Mouse (Mus musculus) kidney, postnatal 4 days (tissue): ENCODE results near the gene Olfr164.

Experiments
- DNase-seq, 2 experiments: peaks; one replicate each; pipeline ENCODE4 v3.0.0; 2021; ENCODE audit warnings: mixed read lengths in 2 of 2

The Olfr164 gene

DNA sequence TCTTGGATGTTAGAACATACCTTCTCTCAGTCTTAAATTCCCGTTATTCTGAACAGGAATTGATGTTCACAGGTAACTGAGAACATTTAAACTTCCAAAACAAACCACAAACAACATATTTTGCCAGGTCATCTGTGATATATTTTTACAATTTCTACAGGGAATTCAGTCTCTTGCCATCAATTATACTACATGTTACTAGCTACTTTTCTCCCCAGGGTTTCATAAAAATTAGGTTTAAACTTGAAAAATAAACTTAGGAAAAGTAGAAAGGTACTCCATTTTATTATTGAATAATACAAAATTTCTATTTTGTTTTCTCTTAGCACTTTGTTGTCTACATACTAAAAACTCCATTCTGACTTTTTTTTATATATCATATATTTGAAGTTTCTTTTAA lies at the start of gene Olfr164:
TSS of gene Olfr164 (minus strand) at position 101 of the 400 bp plus-strand sequence.
- DNase-seq: no peak

DNA sequence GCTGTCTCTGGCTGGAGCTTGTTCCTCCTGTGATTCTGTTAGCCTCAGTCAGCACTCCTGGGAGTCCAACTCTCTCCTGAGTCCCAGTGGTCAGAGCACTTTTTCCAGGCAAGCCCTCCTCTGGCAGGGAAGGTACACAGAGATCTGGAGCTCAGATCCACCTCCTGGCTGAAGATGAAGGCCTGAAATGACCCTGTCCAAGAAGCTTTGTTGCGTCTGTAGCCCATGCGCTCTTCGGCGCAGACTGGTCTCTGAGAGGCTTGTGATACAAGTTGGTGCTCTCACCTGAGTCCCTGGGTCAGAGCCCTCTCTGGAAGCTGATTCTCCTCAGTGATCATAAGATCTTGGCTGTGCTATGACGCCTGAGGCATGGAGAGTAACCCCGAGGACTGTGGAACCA lies 35.2 kb upstream of the Olfr164 start:
- DNase-seq: no peak

DNA sequence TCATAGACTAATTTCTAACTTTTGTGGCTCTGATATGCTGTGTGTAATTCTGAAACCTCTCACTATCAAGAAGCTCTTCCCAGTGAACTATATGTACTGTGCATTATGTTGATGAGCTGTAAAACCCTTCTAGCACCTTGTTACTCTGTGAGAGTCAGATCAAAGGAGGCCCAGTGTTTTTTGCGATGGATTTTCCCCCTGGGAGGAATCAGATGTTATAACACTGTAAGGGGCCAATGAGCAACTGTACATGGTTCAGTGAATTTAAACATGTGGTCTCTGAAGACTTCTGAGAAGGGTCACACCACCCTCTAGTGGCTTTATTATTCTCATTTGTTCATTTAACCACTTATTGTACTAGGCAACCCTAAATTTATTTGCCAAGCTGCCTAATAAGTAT lies 50.6 kb downstream of the Olfr164 start:
- no peak for DNase-seq

DNA sequence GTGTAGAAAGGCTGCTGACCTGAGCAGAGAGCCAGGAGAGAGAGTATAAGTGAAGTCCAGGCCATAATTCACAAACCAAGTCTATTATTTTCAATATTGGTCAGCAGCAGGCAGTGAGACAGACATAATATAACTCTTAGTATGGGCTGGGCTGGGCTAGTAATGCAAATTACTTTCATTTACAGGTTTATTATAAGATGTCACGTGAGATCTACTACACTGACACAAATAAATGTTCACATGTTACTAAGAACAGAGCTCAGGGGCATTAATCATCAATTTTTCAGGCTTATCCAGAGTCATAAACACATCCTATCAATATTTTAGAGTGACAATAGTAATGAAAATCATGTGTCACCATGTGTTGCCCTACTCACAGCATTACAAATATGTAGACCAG lies 53.1 kb downstream of the Olfr164 start:
- DNase-seq: no peak

DNA sequence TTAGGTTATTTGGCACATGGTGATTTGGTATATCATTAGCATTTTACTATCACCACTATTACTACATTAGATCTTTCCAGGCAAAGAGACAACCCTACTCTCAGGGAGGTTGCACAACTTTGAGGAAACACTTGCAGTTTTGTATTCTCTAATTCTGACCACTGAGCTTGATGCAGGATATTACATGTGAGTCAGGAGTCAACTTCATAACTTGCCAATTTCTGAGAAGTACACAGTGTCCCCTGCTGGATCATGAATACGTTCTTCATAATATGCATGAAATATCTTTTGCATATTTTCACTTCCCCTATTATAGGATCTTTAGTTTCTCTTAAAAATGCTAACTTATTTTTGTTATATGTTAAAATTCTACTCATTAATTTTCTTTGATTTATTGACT lies 68.0 kb downstream of the Olfr164 start:
- no peak for DNase-seq

DNA sequence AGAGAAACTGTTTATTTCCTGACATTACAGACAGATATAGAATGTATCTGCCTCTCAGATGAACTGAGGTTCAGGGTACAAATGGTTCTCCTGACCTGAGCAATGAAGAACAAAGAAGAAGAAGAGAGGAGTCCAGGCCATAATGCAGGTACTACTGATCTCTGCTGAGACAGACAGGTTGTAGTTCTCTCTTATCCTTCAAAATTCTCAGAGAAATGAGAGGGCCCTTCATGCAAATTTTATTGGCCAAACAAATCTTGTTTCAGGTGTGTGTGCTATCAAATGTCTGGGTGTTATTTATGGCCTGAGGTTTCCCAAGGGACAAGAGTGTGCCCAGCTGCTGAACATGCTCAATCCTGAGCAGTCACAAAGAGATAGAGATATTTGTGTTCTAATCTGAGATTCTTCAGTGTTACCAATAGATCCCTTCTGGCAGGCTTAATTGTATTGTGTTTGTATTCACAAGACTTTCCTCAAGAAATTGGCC lies 72.3 kb downstream of the Olfr164 start:
- DNase-seq: no peak

- DNase-seq: no peak
Observed at GRCm38 (mm10) chr16:19240792-19241538, 72.9 kb downstream of the Olfr164 start.

- DNase-seq: no peak
Observed at GRCm38 (mm10) chr16:19236719-19237118, 77.1 kb downstream of the Olfr164 start.
